Mouse (Mus musculus): ENCODE data around the gene Camk2n1.

Gene Camk2n1

GRCm38 (mm10) chr4:138464667-138465353 is 10.7 kb downstream of the Camk2n1 start:
- peak; percentile 24 for DNase-seq (ENCODE audit: low spot score)

GRCm38 (mm10) chr4:138465446-138465845 is 11.3 kb downstream of the Camk2n1 start:
- DNase-seq (ENCODE audit: low spot score): no peak

GRCm38 (mm10) chr4:138466690-138467089 is 12.6 kb downstream of the Camk2n1 start:
- DNase-seq (ENCODE audit: low spot score): no peak

GRCm38 (mm10) chr4:138467451-138467850 is 13.3 kb downstream of the Camk2n1 start:
- no peak for DNase-seq (ENCODE audit: low spot score)

- DNase-seq (ENCODE audit: low spot score): no peak
These were observed 15.0 kb downstream of the Camk2n1 start for GRCm38 (mm10) chr4:138469080-138469479.

- DNase-seq (ENCODE audit: low spot score): no peak
These were observed 17.1 kb downstream of the Camk2n1 start for GRCm38 (mm10) chr4:138471241-138471640.

GRCm38 (mm10) chr4:138479595-138479994 is 25.5 kb downstream of the Camk2n1 start:
- DNase-seq (ENCODE audit: low spot score): no peak

GRCm38 (mm10) chr4:138480962-138481361 is 26.8 kb downstream of the Camk2n1 start:
- DNase-seq (ENCODE audit: low spot score): no peak

GRCm38 (mm10) chr4:138482721-138483120 is 28.6 kb downstream of the Camk2n1 start:
- no peak for DNase-seq (ENCODE audit: low spot score)

- DNase-seq (ENCODE audit: low spot score): no peak
These were observed 34.1 kb downstream of the Camk2n1 start for GRCm38 (mm10) chr4:138488241-138488640.

- no peak for DNase-seq (ENCODE audit: low spot score)
These were observed 37.0 kb downstream of the Camk2n1 start for GRCm38 (mm10) chr4:138491088-138491487.

GRCm38 (mm10) chr4:138493161-138494001 is 39.3 kb downstream of the Camk2n1 start:
- peak; percentile 83 for DNase-seq (ENCODE audit: low spot score)

GRCm38 (mm10) chr4:138494905-138495304 is 40.8 kb downstream of the Camk2n1 start:
- no peak for DNase-seq (ENCODE audit: low spot score)

- no peak for DNase-seq (ENCODE audit: low spot score)
These were observed 41.7 kb downstream of the Camk2n1 start for GRCm38 (mm10) chr4:138495775-138496174.

- no peak for DNase-seq (ENCODE audit: low spot score)
These were observed 42.8 kb downstream of the Camk2n1 start for GRCm38 (mm10) chr4:138496746-138497520.

- DNase-seq (ENCODE audit: low spot score): no peak
These were observed 45.9 kb downstream of the Camk2n1 start for GRCm38 (mm10) chr4:138499856-138500645.

- DNase-seq (ENCODE audit: low spot score): no peak
These were observed 46.9 kb downstream of the Camk2n1 start for GRCm38 (mm10) chr4:138501048-138501447.

GRCm38 (mm10) chr4:138504632-138505101 is 50.6 kb downstream of the Camk2n1 start:
- no peak for DNase-seq (ENCODE audit: low spot score)

GRCm38 (mm10) chr4:138505171-138505870 is 51.2 kb downstream of the Camk2n1 start:
- DNase-seq (ENCODE audit: low spot score): no peak

- DNase-seq (ENCODE audit: low spot score): no peak
These were observed 53.8 kb downstream of the Camk2n1 start for GRCm38 (mm10) chr4:138507903-138508302.
